Mouse (Mus musculus): ENCODE data around the gene Trim37. TPM values are rescaled to one million over a fixed set of nuclear protein-coding genes. Genes with fewer than 3 reads are reported as not detected.

Trim37 gene
- polyA plus RNA-seq, 1 experiment from 2014 or later, result 86.9 TPM

- peaks cover 11% of the 10 kb centered on the region; the same call in 1 of the 2 replicates for H3K36me3 ChIP-seq (replicated peaks)
- 44% methylated on average over 4 of the region's 4 CpGs for WGBS
- no peaks in the 10 kb centered on the region for H3K9me3 ChIP-seq
- H3K4me1 ChIP-seq, result peaks cover 23% of the 10 kb centered on the region
- H3K4me2 ChIP-seq, result peak overlapping the region; percentile 49; the same call in 1 of the 2 replicates
- H3K9ac ChIP-seq, result peak overlapping the region; percentile 82; the same call in 1 of the 2 replicates
- H3K4me3 ChIP-seq, result no peak overlapping the region
- H3K27me3 ChIP-seq (replicated peaks), result no peaks in the 10 kb centered on the region
- H3K27ac ChIP-seq, result peak overlapping the region; percentile 90; the same call in 1 of the 2 replicates
- ATAC-seq (replicated peaks), result no peak
These were observed 1.3 kb upstream of the Trim37 start for GRCm38 (mm10) chr11:87125562-87125961.

- Histone ChIP-seq H3K4me1 (peaks cover 23% of the 10 kb centered on the region), H3K9ac (peak overlapping the region; percentile 82), H3K36me3 (replicated peaks) (peaks cover 9% of the 10 kb centered on the region), H3K4me2 (peak overlapping the region; percentile 49), H3K27ac (peak overlapping the region; percentile 90), H3K27me3 (replicated peaks) (no peaks in the 10 kb centered on the region), H3K9me3 (no peaks in the 10 kb centered on the region), H3K4me3 (peak overlapping the region; percentile 93)
- under 1% methylated on average over 12 of the region's 12 CpGs for WGBS
- ATAC-seq (replicated peaks), result no peak
These were observed 525 bp upstream of the Trim37 start for GRCm38 (mm10) chr11:87126281-87126823.

- no peak overlapping the region for H3K9ac ChIP-seq
These were observed 9.4 kb downstream of the Trim37 start for GRCm38 (mm10) chr11:87136233-87136632.

GRCm38 (mm10) chr11:87158012-87158411, 31.1 kb downstream of the Trim37 start:
- Histone ChIP-seq H3K27me3 (replicated peaks) (no peaks in the 10 kb centered on the region), H3K9me3 (no peaks in the 10 kb centered on the region), H3K36me3 (replicated peaks) (peaks cover 4% of the 10 kb centered on the region; the same call in 1 of the 2 replicates), H3K9ac (no peak overlapping the region), H3K4me1 (no peaks in the 10 kb centered on the region), H3K4me2 (no peak overlapping the region), H3K4me3 (no peak overlapping the region), H3K27ac (no peak overlapping the region)
- ATAC-seq (replicated peaks), result no peak
- WGBS, result 93% methylated on average over 2 of the region's 2 CpGs

More at GRCm38 (mm10) chr11:87136233-87136632, 9.4 kb downstream of the Trim37 start:
- no peak for ATAC-seq (replicated peaks)
- H3K27me3 ChIP-seq (replicated peaks), result no peaks in the 10 kb centered on the region
- H3K9me3 ChIP-seq, result no peaks in the 10 kb centered on the region
- WGBS, result 92% methylated on average over 4 of the region's 4 CpGs
- H3K4me3 ChIP-seq, result no peak overlapping the region
- no peaks in the 10 kb centered on the region for H3K4me1 ChIP-seq
- H3K4me2 ChIP-seq, result no peak overlapping the region
- no peak overlapping the region for H3K27ac ChIP-seq
- peaks cover 3% of the 10 kb centered on the region; the same call in 1 of the 2 replicates for H3K36me3 ChIP-seq (replicated peaks)

- ATAC-seq (replicated peaks), result no peak
- Histone ChIP-seq H3K4me2 (no peak overlapping the region), H3K9ac (no peak overlapping the region), H3K4me1 (no peaks in the 10 kb centered on the region), H3K27me3 (replicated peaks) (no peaks in the 10 kb centered on the region), H3K4me3 (no peak overlapping the region), H3K36me3 (replicated peaks) (peaks cover 33% of the 10 kb centered on the region), H3K9me3 (no peaks in the 10 kb centered on the region), H3K27ac (no peak overlapping the region)
- WGBS, result 91% methylated on average over 4 of the region's 4 CpGs
These were observed 35.8 kb downstream of the Trim37 start for GRCm38 (mm10) chr11:87162687-87163086.

- Histone ChIP-seq H3K9me3 (no peaks in the 10 kb centered on the region), H3K9ac (no peak overlapping the region), H3K36me3 (replicated peaks) (peaks cover 43% of the 10 kb centered on the region), H3K4me1 (no peaks in the 10 kb centered on the region), H3K4me2 (no peak overlapping the region), H3K27me3 (replicated peaks) (no peaks in the 10 kb centered on the region), H3K4me3 (no peak overlapping the region), H3K27ac (no peak overlapping the region)
- ATAC-seq (replicated peaks), result no peak
These were observed 36.9 kb downstream of the Trim37 start for GRCm38 (mm10) chr11:87163751-87164150.

- Histone ChIP-seq H3K9ac (no peak overlapping the region), H3K4me1 (no peaks in the 10 kb centered on the region), H3K4me2 (no peak overlapping the region), H3K9me3 (no peaks in the 10 kb centered on the region), H3K27me3 (replicated peaks) (no peaks in the 10 kb centered on the region), H3K4me3 (no peak overlapping the region), H3K27ac (no peak overlapping the region), H3K36me3 (replicated peaks) (peaks cover 17% of the 10 kb centered on the region)
- WGBS, result 83% methylated on average over 5 of the region's 5 CpGs
- ATAC-seq (replicated peaks), result no peak
These were observed 46.7 kb downstream of the Trim37 start for GRCm38 (mm10) chr11:87173625-87174024.

- ATAC-seq (replicated peaks), result no peak
- H3K9ac ChIP-seq, result no peak overlapping the region
- 97% methylated on average over 4 of the region's 4 CpGs for WGBS
These were observed 48.2 kb downstream of the Trim37 start for GRCm38 (mm10) chr11:87175031-87175430.

GRCm38 (mm10) chr11:87212313-87212712, 85.4 kb downstream of the Trim37 start:
- Histone ChIP-seq H3K4me3 (no peak overlapping the region), H3K27ac (no peak overlapping the region), H3K4me2 (no peak overlapping the region), H3K9ac (no peak overlapping the region), H3K9me3 (no peaks in the 10 kb centered on the region), H3K4me1 (no peaks in the 10 kb centered on the region), H3K36me3 (replicated peaks) (peaks cover 2% of the 10 kb centered on the region; the same call in 1 of the 2 replicates), H3K27me3 (replicated peaks) (no peaks in the 10 kb centered on the region)
- 79% methylated on average over 5 of the region's 5 CpGs for WGBS
- ATAC-seq (replicated peaks), result no peak

More at GRCm38 (mm10) chr11:87175031-87175430, 48.2 kb downstream of the Trim37 start:
- no peaks in the 10 kb centered on the region for H3K27me3 ChIP-seq (replicated peaks)
- no peaks in the 10 kb centered on the region for H3K9me3 ChIP-seq
- no peak overlapping the region for H3K4me2 ChIP-seq
- H3K36me3 ChIP-seq (replicated peaks), result peaks cover 12% of the 10 kb centered on the region; the same call in 1 of the 2 replicates
- H3K4me3 ChIP-seq, result no peak overlapping the region
- no peaks in the 10 kb centered on the region for H3K4me1 ChIP-seq
- no peak overlapping the region for H3K27ac ChIP-seq

- peaks cover 9% of the 10 kb centered on the region; the same call in 1 of the 2 replicates for H3K36me3 ChIP-seq (replicated peaks)
- no peak for ATAC-seq (replicated peaks)
- no peak overlapping the region for H3K4me2 ChIP-seq
- no peak overlapping the region for H3K9ac ChIP-seq
- H3K27me3 ChIP-seq (replicated peaks), result no peaks in the 10 kb centered on the region
- no peaks in the 10 kb centered on the region for H3K9me3 ChIP-seq
- no peaks in the 10 kb centered on the region for H3K4me1 ChIP-seq
- no peak overlapping the region for H3K4me3 ChIP-seq
- no peak overlapping the region for H3K27ac ChIP-seq
- 93% methylated on average over 3 of the region's 3 CpGs for WGBS
These were observed 95.8 kb downstream of the Trim37 start for GRCm38 (mm10) chr11:87222686-87223085.

- Histone ChIP-seq H3K9me3 (no peaks in the 10 kb centered on the region), H3K9ac (no peak overlapping the region), H3K4me1 (no peaks in the 10 kb centered on the region), H3K4me3 (no peak overlapping the region), H3K27me3 (replicated peaks) (no peaks in the 10 kb centered on the region), H3K27ac (no peak overlapping the region), H3K36me3 (replicated peaks) (peaks cover 6% of the 10 kb centered on the region; the same call in 1 of the 2 replicates), H3K4me2 (no peak overlapping the region)
- 82% methylated on average over 5 of the region's 5 CpGs for WGBS
- ATAC-seq (replicated peaks), result no peak
These were observed 100.2 kb downstream of the Trim37 start for GRCm38 (mm10) chr11:87227056-87227455.

- 93% methylated on average over 5 of the region's 5 CpGs for WGBS
- no peak overlapping the region for H3K27ac ChIP-seq
- no peak overlapping the region for H3K4me3 ChIP-seq
- no peaks in the 10 kb centered on the region for H3K9me3 ChIP-seq
- H3K27me3 ChIP-seq (replicated peaks), result no peaks in the 10 kb centered on the region
- no peak overlapping the region for H3K9ac ChIP-seq
- no peak overlapping the region for H3K4me2 ChIP-seq
- H3K4me1 ChIP-seq, result no peaks in the 10 kb centered on the region
- no peaks in the 10 kb centered on the region; the same call in 1 of the 2 replicates for H3K36me3 ChIP-seq (replicated peaks)
- ATAC-seq (replicated peaks), result no peak
These were observed 106.5 kb downstream of the Trim37 start for GRCm38 (mm10) chr11:87233377-87233776.

Measured in midbrain, embryonic 15.5 days (tissue).